Mouse (Mus musculus): Measurements from ENCODE around the gene Plxnb2. TPM values are rescaled to one million over a fixed set of nuclear protein-coding genes. Genes with fewer than 3 reads are reported as not detected.

Gene Plxnb2
- total RNA-seq, 2 experiments from 2014 or later: 9.3 to 12.1 TPM

GRCm38 (mm10) chr15:89130245-89130644 is 50.3 kb downstream of the Plxnb2 start:
- no peak for ATAC-seq (replicated peaks; ENCODE audit: poor library complexity)

GRCm38 (mm10) chr15:89128382-89129350 is 51.9 kb downstream of the Plxnb2 start, which contains the start of gene Hdac10:
Gene Hdac10 (minus strand): TSS chr15:89128700.
- ATAC-seq (replicated peaks; ENCODE audit: poor library complexity): peak; percentile 72

GRCm38 (mm10) chr15:89127364-89127940 is 53.1 kb downstream of the Plxnb2 start:
- no peak for ATAC-seq (replicated peaks; ENCODE audit: poor library complexity)

- ATAC-seq (replicated peaks; ENCODE audit: poor library complexity): no peak
Observed at GRCm38 (mm10) chr15:89126622-89127021, 54.0 kb downstream of the Plxnb2 start.

GRCm38 (mm10) chr15:89125351-89125750 is 55.2 kb downstream of the Plxnb2 start:
- no peak for ATAC-seq (replicated peaks; ENCODE audit: poor library complexity)

GRCm38 (mm10) chr15:89124312-89124711 is 56.3 kb downstream of the Plxnb2 start:
- ATAC-seq (replicated peaks; ENCODE audit: poor library complexity): no peak

- ATAC-seq (replicated peaks; ENCODE audit: poor library complexity): no peak
Observed at GRCm38 (mm10) chr15:89123595-89123994, 57.0 kb downstream of the Plxnb2 start.

- ATAC-seq (replicated peaks; ENCODE audit: poor library complexity): peak; percentile 96
Observed at GRCm38 (mm10) chr15:89122649-89123366, 57.8 kb downstream of the Plxnb2 start, which contains the start of gene Tubgcp6. Gene Tubgcp6 (minus strand): TSS chr15:89123112.

GRCm38 (mm10) chr15:89118007-89118406 is 62.6 kb downstream of the Plxnb2 start:
- peak; percentile 45 for ATAC-seq (replicated peaks; ENCODE audit: poor library complexity)

GRCm38 (mm10) chr15:89110147-89110546 is 70.4 kb downstream of the Plxnb2 start:
- ATAC-seq (replicated peaks; ENCODE audit: poor library complexity): no peak

GRCm38 (mm10) chr15:89106976-89107375 is 73.6 kb downstream of the Plxnb2 start:
- ATAC-seq (replicated peaks; ENCODE audit: poor library complexity): no peak

- no peak for ATAC-seq (replicated peaks; ENCODE audit: poor library complexity)
Observed at GRCm38 (mm10) chr15:89106073-89106472, 74.5 kb downstream of the Plxnb2 start.

Other genes with a start within 250 kb of the Plxnb2 start
- not detected in 2 replicates for gene Ttll8, start 226.4 kb downstream of the Plxnb2 start, total RNA-seq (2015)
- not detected in 2 replicates for gene Ttll8, start 226.4 kb downstream of the Plxnb2 start, total RNA-seq (2017)
- not detected in 2 replicates for gene Mlc1, start 201.8 kb downstream of the Plxnb2 start, total RNA-seq (2015)
- gene Mlc1, start 201.8 kb downstream of the Plxnb2 start, total RNA-seq (2017): not detected in 2 replicates
- gene Mov10l1, start 197.9 kb downstream of the Plxnb2 start, total RNA-seq (2015): not detected in 2 replicates
- not detected in 2 replicates for gene Mov10l1, start 197.9 kb downstream of the Plxnb2 start, total RNA-seq (2017)
- not detected in 2 replicates for gene Panx2, start 121.1 kb downstream of the Plxnb2 start, total RNA-seq (2015)
- 0.20 TPM in 1 of 2 replicates, not detected in the other for gene Panx2, start 121.1 kb downstream of the Plxnb2 start, total RNA-seq (2017)
- gene Trabd, start 105.7 kb downstream of the Plxnb2 start, total RNA-seq (2015): 27.4 and 29.7 TPM in 2 replicates
- 38.0 and 38.6 TPM in 2 replicates for gene Trabd, start 105.7 kb downstream of the Plxnb2 start, total RNA-seq (2017)
- 10.1 and 13.4 TPM in 2 replicates for gene Selenoo, start 91.7 kb downstream of the Plxnb2 start, total RNA-seq (2015)
- gene Selenoo, start 91.7 kb downstream of the Plxnb2 start, total RNA-seq (2017): 12.2 and 14.4 TPM in 2 replicates
- 22.2 and 24.7 TPM in 2 replicates for gene Tubgcp6, start 57.7 kb downstream of the Plxnb2 start, total RNA-seq (2015)
- gene Tubgcp6, start 57.7 kb downstream of the Plxnb2 start, total RNA-seq (2017): 16.6 and 35.5 TPM in 2 replicates
- gene Hdac10, start 52.1 kb downstream of the Plxnb2 start, total RNA-seq (2015): 4.0 and 5.6 TPM in 2 replicates
- 9.8 and 12.0 TPM in 2 replicates for gene Hdac10, start 52.1 kb downstream of the Plxnb2 start, total RNA-seq (2017)
- gene Mapk12, start 40.1 kb downstream of the Plxnb2 start, total RNA-seq (2015): 0.49 TPM in 1 of 2 replicates, not detected in the other
- 0.04 and 0.47 TPM in 2 replicates for gene Mapk12, start 40.1 kb downstream of the Plxnb2 start, total RNA-seq (2017)
- gene Mapk11, start 31.2 kb downstream of the Plxnb2 start, total RNA-seq (2015): not detected in 2 replicates
- 0.10 TPM in 1 of 2 replicates, not detected in the other for gene Mapk11, start 31.2 kb downstream of the Plxnb2 start, total RNA-seq (2017)
- gene Dennd6b, start 15.7 kb upstream of the Plxnb2 start, total RNA-seq (2015): 1.6 and 2.4 TPM in 2 replicates
- 1.3 and 2.5 TPM in 2 replicates for gene Dennd6b, start 15.7 kb upstream of the Plxnb2 start, total RNA-seq (2017)
- 8.5 and 11.8 TPM in 2 replicates for gene Ppp6r2, start 30.8 kb upstream of the Plxnb2 start, total RNA-seq (2015)
- gene Ppp6r2, start 30.8 kb upstream of the Plxnb2 start, total RNA-seq (2017): 9.8 and 11.2 TPM in 2 replicates
- 92.1 and 94.9 TPM in 2 replicates for gene Sbf1, start 134.5 kb upstream of the Plxnb2 start, total RNA-seq (2015)
- 50.0 and 52.1 TPM in 2 replicates for gene Sbf1, start 134.5 kb upstream of the Plxnb2 start, total RNA-seq (2017)
- gene Adm2, start 141.9 kb upstream of the Plxnb2 start, total RNA-seq (2015): not detected in 2 replicates
- not detected in 2 replicates for gene Adm2, start 141.9 kb upstream of the Plxnb2 start, total RNA-seq (2017)
- gene Miox, start 153.6 kb upstream of the Plxnb2 start, total RNA-seq (2015): not detected in 2 replicates
- not detected in 2 replicates for gene Miox, start 153.6 kb upstream of the Plxnb2 start, total RNA-seq (2017)
- gene Lmf2, start 174.9 kb upstream of the Plxnb2 start, total RNA-seq (2015): 14.0 and 16.6 TPM in 2 replicates
- 7.4 and 11.7 TPM in 2 replicates for gene Lmf2, start 174.9 kb upstream of the Plxnb2 start, total RNA-seq (2017)
- 82.4 and 115 TPM in 2 replicates for gene Ncaph2, start 174.9 kb upstream of the Plxnb2 start, total RNA-seq (2015)
- gene Ncaph2, start 174.9 kb upstream of the Plxnb2 start, total RNA-seq (2017): 96.7 and 97.9 TPM in 2 replicates
- gene Sco2, start 193.1 kb upstream of the Plxnb2 start, total RNA-seq (2015): 15.9 and 20.6 TPM in 2 replicates
- 14.4 and 14.7 TPM in 2 replicates for gene Sco2, start 193.1 kb upstream of the Plxnb2 start, total RNA-seq (2017)
- 0.10 and 0.17 TPM in 2 replicates for gene Tymp, start 196.3 kb upstream of the Plxnb2 start, total RNA-seq (2015)
- 0.42 and 0.71 TPM in 2 replicates for gene Tymp, start 196.3 kb upstream of the Plxnb2 start, total RNA-seq (2017)
- 0.90 and 2.7 TPM in 2 replicates for gene Odf3b, start 198.5 kb upstream of the Plxnb2 start, total RNA-seq (2015)
- gene Odf3b, start 198.5 kb upstream of the Plxnb2 start, total RNA-seq (2017): 1.9 and 3.7 TPM in 2 replicates
- 0.07 TPM in 1 of 2 replicates, not detected in the other for gene Klhdc7b, start 204.1 kb upstream of the Plxnb2 start, total RNA-seq (2015)
- under 0.01 TPM in 1 of 2 replicates, not detected in the other for gene Klhdc7b, start 204.1 kb upstream of the Plxnb2 start, total RNA-seq (2017)
- gene Syce3, start 229.7 kb upstream of the Plxnb2 start, total RNA-seq (2015): not detected in 2 replicates
- gene Syce3, start 229.7 kb upstream of the Plxnb2 start, total RNA-seq (2017): not detected in 2 replicates
- gene Cpt1b, start 245.1 kb upstream of the Plxnb2 start, total RNA-seq (2015): 1.5 and 1.9 TPM in 2 replicates
- 2.3 and 2.5 TPM in 2 replicates for gene Cpt1b, start 245.1 kb upstream of the Plxnb2 start, total RNA-seq (2017)
- 0.98 and 3.6 TPM in 2 replicates for gene C730034F03Rik, start 248.8 kb upstream of the Plxnb2 start, total RNA-seq (2015)
- gene C730034F03Rik, start 248.8 kb upstream of the Plxnb2 start, total RNA-seq (2017): 3.7 and 5.5 TPM in 2 replicates
- 1.1 TPM in 1 of 2 replicates, not detected in the other for gene Gm44502, start 248.9 kb upstream of the Plxnb2 start, total RNA-seq (2015)
- 0.04 and 0.68 TPM in 2 replicates for gene Gm44502, start 248.9 kb upstream of the Plxnb2 start, total RNA-seq (2017)
- gene Chkb, start 249.1 kb upstream of the Plxnb2 start, total RNA-seq (2015): 36.0 and 45.7 TPM in 2 replicates
- 16.4 and 24.5 TPM in 2 replicates for gene Chkb, start 249.1 kb upstream of the Plxnb2 start, total RNA-seq (2017)

Measured in megakaryocyte progenitor cell, adult 5-6 weeks (primary cell).